Mouse (Mus musculus) CD4-positive, CD25-positive, alpha-beta regulatory T cell, adult 2 months (primary cell): ENCODE data around the gene Msi2.

Experiments
- DNase-seq: peaks from one replicate; pipeline ENCODE4 v3.0.0-alpha.2; 2012; ENCODE audit warnings: low read depth, low spot score

Gene Msi2

GRCm38 (mm10) chr11:88676597-88676996, 41.7 kb downstream of the Msi2 start:
- no peak for DNase-seq

- no peak for DNase-seq
Observed at GRCm38 (mm10) chr11:88675526-88676353, 42.6 kb downstream of the Msi2 start.

- DNase-seq: no peak
Observed at GRCm38 (mm10) chr11:88674075-88674474, 44.2 kb downstream of the Msi2 start.

GRCm38 (mm10) chr11:88670925-88671324, 47.4 kb downstream of the Msi2 start:
- no peak for DNase-seq

GRCm38 (mm10) chr11:88669106-88669505, 49.2 kb downstream of the Msi2 start:
- DNase-seq: no peak

- no peak for DNase-seq
Observed at GRCm38 (mm10) chr11:88668345-88668744, 50.0 kb downstream of the Msi2 start.

GRCm38 (mm10) chr11:88665799-88666198, 52.5 kb downstream of the Msi2 start:
- DNase-seq: no peak

- no peak for DNase-seq
Observed at GRCm38 (mm10) chr11:88661444-88662180, 56.7 kb downstream of the Msi2 start.

- no peak for DNase-seq
Observed at GRCm38 (mm10) chr11:88660404-88660803, 57.9 kb downstream of the Msi2 start.

GRCm38 (mm10) chr11:88658926-88659325, 59.4 kb downstream of the Msi2 start:
- peak; percentile 7 for DNase-seq

GRCm38 (mm10) chr11:88655786-88656185, 62.5 kb downstream of the Msi2 start:
- DNase-seq: no peak

- DNase-seq: no peak
Observed at GRCm38 (mm10) chr11:88655214-88655566, 63.1 kb downstream of the Msi2 start.

GRCm38 (mm10) chr11:88654391-88655213, 63.7 kb downstream of the Msi2 start:
- no peak for DNase-seq

GRCm38 (mm10) chr11:88650275-88650674, 68.0 kb downstream of the Msi2 start:
- no peak for DNase-seq

GRCm38 (mm10) chr11:88649009-88649408, 69.3 kb downstream of the Msi2 start:
- DNase-seq: no peak

GRCm38 (mm10) chr11:88648407-88648806, 69.9 kb downstream of the Msi2 start:
- no peak for DNase-seq

- no peak for DNase-seq
Observed at GRCm38 (mm10) chr11:88646493-88646892, 71.8 kb downstream of the Msi2 start.

- no peak for DNase-seq
Observed at GRCm38 (mm10) chr11:88645821-88646220, 72.5 kb downstream of the Msi2 start.

GRCm38 (mm10) chr11:88644719-88645118, 73.6 kb downstream of the Msi2 start:
- DNase-seq: no peak

GRCm38 (mm10) chr11:88639862-88640261, 78.5 kb downstream of the Msi2 start:
- DNase-seq: peak; percentile 37

- no peak for DNase-seq
Observed at GRCm38 (mm10) chr11:88638936-88639542, 79.3 kb downstream of the Msi2 start.

- no peak for DNase-seq
Observed at GRCm38 (mm10) chr11:88638254-88638653, 80.1 kb downstream of the Msi2 start.
